Mouse (Mus musculus) frontal cortex, adult 2 months (tissue): Measurements from ENCODE around the gene Mrps27. TPM values are rescaled to one million over a fixed set of nuclear protein-coding genes. Genes with fewer than 3 reads are reported as not detected.

Source experiments
- DNase-seq, 2 experiments: peaks; one replicate each; pipeline ENCODE4 v3.0.0; 2022; ENCODE audit warnings: low spot score in 1 of 2; ENCODE audit errors: extremely low spot score in 1 of 2
- polyA plus RNA-seq: library from polyadenylated mRNA; depleted of rRNA; stranded (reverse); fragments of >200 nt; gene quantifications from 2 replicates; pipeline ENCODE4 v1.2.3, GENCODE M21; 2012

Gene Mrps27
- polyA plus RNA-seq, 1 experiment: 33.5 TPM

DNA sequence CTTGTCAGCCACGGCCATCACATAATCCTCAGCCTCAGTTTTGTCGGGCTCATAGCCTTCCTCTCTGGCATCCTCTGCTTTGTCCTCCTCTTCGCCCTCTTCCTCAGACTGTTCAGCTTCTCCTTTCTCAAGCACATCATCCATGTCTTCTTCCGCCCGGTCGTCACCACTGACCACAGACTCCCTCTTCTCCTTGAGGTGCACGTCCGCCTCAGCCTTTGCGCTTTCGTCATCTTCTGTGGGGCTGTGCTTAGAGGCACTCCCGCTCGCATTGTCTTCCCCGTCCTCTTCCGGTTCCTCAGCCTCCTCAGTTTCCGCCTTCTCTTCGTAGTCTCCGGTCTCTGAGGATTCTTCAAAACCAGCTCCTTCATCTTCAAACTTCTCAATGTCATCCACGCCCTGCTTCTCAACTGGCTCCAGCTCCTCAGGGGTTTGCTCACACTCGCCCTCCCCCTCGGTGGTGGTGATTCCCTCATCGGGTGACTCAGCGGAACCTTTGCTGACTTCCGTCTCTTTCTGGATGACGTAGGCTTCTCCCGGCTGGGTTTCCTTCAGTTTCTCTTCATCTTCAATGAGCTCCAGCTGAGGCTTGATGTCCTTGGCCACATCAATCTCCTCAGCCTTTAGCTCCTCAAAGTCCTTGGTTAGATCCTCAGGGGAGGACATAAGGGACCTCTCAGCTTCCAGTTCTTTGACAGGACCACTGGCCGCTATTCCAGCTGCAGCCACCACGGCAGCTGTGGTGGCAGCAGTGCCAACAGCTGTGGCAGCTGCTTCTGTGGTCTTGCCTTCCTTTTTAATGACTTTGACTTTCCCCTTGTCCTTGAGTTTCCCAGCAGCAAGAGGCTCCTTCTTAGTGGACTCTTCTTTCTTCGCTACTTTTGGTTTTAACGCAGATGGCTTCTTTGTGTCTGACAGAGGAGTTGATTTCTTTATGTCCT is 88.8 kb downstream of the Mrps27 start:
- DNase-seq: peak in 1 of 2 experiments; percentile 57

DNA sequence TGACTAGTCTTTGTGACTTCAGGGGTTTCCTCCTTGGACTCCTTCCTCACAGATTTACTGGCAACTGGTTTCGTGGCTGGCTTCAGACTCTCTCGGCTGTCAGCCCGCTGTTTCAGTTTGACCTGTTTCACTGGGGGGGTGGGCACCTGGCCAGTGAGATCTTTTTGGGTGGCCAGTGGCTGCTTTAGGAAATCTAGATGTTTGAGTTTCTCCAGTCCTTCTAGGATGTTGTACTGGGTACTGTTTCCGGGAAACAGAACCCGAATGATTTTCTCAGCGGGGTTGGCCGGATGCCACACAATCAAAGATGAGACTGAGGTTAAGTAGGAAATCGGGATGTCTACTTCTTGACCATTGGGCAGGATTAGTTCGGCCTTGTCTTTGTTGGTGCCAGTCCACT is 89.9 kb downstream of the Mrps27 start:
- no peak for DNase-seq

DNA sequence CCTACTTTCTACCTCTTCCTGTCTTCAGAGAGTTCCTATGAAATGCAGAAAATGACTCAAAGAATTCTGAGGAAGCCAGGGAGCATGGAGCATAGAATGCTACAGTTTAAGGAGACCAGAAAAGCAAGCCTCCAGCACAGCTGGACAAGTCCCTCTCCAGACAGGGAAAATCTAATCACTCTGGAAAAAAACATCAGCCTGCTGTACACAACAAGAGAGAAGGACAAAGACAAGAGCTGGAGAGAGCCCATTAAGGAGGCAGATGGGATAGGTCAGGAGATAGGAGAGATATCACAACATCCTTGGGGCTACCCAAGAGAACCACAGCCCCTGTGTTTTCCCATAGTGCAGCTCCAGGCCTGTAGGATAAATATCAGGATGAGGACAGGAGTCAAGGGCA is 92.5 kb downstream of the Mrps27 start:
- no peak for DNase-seq

DNA sequence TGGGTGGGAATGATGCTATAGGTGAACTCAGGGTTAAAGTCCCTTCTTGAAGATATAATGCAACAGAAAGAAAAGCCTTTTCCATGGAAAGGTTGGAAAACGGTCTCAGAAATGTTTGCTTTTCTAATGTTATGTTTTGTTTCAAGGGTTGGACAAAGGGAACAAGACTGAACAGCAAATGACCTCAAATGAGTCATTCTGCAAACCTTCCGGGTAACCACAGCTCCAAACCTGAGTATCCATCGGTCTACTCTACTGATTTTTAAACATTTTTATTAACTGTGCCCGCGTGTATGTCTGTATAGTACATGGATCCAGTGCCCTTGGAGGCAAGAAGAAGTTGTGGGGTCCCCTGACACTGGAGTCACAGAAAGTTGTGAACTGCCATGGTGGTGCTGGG is 94.8 kb downstream of the Mrps27 start:
- DNase-seq: no peak

DNA sequence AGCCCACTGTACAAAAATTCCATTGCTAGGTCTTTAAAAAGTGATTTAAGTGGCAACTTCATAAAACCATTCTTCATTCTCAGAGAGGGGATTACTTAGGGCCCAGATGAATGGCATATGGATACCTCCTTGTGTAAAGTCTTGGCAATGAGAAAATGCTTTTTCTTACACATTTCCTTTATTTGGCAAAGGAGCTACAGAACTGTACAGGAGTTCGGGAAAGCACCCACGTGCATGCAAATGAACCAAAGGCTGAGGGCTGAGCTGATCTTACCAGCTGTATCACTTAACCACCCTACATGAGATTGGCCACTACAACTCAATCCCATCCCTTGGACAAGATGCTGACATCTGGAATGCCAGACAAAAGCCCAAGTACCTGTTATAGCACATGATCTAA is 95.6 kb downstream of the Mrps27 start:
- DNase-seq: peak in 1 of 2 experiments; percentile 53

DNA sequence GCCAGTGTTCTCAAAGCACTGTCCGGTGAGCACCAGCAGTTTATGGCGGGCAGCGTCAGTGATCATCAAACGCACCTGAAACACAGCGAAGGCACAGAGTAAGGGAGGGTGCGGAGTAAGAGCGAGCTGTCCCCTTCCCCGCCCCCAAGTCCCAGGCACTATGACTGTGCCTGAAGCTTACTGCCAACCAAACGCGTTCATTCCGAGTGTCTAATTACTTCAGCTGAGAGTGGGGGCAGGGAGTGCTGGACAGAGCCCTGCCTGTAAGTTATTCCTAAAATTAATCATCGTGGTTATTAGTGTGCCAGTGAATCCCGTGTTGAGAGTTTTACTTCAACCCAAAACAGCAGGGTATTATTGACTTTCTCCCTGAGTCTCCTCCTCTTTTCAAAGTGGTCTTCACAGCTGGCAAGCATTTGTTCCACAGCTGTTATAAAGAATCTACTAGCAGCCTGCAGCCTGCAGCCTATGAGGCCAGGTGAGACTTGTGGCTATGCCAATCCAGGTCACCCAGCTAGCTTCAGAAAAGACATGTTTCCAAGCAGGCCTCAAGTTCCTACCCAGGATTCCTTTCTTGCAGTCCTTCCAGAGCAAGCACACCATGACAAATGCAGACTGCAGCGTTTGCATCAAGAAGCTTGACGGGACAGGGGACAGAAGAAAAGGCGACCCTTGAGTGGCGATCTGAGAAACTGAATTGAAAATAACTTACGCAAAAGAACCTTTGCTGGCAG is 97.3 kb downstream of the Mrps27 start:
- no peak for DNase-seq

DNA sequence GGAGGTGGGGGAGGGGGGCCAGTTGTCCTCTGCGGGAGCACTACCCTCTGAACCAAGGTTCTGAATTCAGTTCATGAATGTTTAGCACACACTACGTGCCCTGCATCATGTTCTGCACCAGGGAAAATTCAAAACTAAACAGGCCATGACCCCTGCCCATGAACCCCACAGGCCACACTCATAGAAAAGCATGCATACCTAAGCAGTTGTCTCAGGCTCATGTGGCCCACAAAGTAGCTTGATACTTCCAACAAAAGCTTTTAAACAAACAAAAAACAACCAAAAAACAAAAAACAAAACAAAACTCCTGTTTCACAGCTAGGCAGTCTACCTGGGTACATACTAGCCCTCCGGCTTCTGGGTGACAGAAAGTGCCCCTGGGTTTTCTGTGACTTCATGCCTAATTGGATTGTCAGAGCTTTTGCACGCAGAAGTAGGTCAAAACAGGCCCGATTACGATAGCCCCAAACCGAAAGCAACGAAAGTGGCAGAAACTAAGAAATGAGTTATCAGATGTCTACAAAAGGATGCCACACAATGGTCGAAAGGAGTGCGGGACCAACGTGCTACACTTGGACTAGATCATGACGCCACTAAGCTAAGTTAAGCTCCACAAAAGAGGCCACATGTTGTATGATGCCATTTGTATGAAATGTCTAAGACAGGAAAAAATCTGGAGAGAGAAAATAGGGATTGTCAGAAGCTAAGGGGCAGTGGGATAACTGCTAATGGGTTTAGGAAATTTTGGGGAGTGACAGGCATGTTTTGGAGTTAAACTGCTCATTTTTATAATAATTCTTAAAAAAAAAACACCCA is 98.1 kb downstream of the Mrps27 start:
- no peak for DNase-seq

DNA sequence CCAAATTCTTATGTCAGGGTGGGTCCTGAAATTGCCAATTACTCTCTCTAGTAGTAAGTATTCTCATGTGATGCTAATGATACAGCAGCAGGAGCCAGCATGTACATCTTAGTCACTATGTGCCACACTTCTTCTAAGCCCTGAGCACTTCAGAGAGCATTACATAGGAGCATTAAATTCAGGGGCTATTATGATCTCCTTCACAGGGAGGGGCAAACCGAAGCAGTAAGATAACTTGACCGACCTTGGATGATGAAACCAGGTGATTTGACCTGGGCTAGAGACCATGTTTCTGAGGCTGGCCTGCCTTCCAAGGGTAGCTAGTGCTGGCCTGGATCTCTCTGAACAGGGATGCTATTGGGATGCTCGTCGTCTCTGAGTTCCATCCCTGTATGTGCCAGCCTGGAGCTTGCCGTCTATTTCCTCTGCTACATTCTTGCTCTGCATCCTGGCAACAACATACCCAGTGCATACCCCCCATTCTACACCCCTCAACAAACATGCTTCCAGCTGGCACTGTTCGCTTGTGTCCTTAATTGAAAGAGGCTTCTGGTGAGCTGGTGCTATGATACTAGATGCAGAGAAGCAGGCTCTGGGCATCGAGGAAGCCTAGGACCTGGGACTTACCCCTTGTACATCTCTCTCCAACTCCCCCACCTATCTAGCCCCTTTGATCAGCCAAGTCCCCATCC is 99.0 kb downstream of the Mrps27 start:
- no peak for DNase-seq

DNA sequence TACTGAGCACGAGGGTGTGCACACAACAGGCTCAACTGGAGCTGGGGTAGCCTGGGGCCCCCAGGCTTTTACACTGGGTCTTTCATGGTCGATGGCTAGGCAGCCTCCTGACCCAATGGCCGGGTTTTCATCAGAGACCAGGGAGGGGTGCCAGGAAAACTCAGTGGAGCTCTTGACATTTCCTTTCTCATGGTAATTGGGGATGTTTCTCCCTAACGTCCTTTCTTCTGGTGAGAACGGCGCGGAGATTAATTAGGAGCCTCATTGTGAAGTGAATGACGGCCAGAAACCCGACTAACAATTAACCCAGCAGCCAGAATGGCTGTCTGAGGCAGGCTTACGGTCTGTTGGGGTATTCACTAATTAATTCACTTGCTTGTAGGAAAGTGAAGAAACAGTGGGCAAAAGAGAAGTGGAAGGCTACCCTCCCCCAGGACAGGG is 99.9 kb downstream of the Mrps27 start:
- peak in 1 of 2 experiments; percentile 49 for DNase-seq

DNA sequence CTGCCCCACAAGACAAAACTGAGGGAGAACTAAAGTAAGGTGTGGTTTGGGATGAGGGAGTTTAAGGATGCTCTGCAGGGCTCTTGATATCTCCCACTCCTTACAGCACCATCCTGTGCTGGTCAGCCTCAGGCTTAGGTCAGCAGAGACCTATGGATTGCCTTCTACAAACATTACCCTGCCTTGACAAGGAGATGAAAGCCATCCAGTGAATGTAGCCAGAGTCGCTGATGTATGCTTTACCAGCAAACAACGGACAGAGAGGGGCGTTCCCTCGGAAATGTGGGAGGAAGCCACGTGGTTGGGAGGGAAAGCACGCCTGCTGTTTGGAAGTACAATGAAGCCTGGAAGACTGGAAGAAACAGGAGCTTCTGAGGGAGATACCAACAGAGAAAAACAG is 100.3 kb downstream of the Mrps27 start:
- no peak for DNase-seq

DNA sequence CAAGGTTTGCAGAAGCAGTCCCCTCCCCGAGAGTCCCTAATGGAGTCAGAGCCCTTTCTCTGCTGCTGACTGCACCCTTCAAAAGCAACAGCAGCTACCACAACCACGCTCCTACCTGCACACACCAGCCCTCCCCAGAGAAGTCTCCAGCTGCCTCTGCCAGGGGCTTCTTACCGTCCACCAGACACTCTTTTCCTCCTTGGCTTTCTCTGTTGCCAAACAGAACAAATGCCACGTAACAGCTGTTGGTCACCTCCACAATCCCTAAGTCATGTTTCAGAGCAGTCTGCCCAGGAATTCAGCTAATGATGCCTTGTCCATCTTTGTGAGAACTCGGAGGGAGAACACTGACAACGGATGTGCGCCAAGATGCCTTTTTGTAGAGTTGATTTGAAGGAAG is 102.4 kb downstream of the Mrps27 start:
- no peak for DNase-seq

DNA sequence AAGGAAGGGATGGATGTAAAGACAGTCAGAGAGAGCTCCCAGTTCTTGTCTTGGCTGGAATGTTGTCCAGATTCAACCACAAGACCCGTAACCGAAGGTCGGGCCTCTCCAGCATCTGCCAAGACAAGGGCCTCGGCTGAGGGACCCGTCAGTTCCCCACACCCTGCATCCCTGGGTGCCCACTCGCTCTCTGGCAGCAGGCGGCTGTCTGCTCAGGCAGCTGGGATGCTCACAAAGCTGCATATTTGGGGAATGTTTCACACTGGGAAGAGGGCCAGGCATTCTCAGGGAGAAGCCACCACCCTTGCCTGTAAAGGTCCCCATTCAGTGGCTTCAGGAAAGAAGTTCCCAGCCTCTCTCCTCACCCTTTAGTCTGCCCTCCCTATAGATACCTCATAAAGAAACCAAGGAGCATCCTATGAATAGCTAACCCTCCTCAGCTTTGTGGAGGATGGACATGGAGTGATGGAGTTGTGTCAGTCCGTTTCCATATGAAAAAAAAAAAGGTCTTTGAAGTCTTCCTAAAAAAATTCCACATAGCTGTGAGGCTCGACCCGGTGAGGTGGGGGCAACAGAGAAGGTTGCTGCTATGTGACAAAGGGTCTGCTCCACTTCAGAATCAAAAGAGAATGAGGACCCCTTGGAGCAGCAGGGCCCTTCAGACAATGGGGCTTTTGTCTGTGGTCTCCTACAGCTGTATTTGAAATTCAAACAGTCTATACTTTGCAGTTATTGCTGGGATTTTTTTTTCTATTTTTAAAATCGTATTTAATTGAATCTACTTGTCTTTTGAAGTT is 103.0 kb downstream of the Mrps27 start:
- peak; percentile 52 to 76 for DNase-seq

DNA sequence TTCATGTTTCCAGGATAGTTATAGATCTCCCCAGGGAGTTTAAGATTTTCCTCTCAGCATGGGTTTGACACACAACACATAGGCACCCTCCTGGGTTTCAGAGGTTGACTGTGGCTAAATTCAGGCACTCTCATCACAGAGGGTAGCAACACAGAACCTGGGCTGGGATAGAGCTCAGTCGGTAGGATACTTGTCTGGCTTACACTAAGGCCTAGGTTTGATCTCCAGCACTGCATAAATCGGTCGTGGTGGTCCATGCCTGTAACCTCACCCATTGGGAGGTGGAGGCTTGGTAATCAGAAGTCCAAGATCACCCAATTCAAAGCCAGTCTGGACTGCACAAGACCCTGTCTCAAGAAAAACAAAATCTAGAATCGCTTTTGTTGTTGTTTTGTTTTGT is 103.7 kb downstream of the Mrps27 start:
- no peak for DNase-seq

DNA sequence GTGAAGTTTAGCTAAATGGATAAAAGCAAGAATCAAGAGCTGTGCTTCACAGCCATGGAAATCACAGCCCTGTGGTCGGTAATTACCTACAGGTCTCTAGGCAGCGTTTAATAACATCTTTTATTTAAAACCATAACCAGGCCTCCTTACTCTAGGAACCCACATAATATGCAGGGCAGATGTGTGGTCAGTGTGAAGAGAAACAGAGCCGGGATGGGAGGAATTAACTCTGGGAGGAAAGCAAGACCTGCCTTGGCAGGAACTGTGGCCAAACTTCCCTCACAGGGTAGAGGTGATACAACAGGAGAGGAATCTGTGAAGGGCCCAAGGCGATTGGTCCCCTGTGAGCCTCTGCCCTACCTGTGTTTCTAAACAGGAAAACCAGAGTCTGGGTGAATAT is 105.0 kb downstream of the Mrps27 start:
- DNase-seq: no peak

DNA sequence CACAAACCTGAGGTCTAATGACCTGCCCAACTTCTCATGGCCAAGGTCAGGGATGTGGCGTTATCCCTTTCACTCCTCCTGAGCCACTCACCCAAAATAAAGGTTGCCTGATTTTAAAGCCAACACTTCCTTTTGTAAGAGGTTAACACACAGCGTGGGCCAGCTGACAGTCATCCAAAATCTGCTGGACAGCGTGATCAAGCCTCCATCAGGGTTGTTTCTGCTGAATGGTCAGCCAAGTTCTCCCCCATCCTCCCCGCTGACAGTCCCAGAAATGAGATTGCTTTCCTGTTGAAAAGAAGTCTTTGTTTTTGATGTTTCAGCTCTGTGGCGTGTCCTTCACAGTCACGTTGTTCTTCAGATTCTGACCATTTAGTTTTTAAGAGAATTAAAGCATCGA is 106.2 kb downstream of the Mrps27 start:
- DNase-seq: no peak

DNA sequence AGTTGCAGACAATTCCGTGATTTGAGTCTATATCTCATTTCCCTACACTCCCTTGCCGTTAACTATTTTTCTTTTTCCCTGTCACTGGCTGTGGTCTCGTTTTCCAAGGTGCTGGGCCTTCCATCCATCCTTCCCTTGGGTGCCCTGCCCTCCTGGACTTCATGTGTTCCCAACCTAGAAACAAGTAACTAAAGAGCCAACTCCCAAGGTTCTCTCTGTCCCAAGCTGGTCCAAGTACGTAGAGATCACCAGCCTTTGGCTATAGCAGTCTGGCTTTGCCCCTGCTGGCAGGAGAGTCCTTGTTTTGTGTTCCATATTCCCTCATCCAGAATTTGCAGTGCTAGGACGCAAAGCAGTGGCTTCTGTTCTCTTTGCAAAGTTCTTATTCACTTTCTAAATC is 106.7 kb downstream of the Mrps27 start:
- DNase-seq: no peak

DNA sequence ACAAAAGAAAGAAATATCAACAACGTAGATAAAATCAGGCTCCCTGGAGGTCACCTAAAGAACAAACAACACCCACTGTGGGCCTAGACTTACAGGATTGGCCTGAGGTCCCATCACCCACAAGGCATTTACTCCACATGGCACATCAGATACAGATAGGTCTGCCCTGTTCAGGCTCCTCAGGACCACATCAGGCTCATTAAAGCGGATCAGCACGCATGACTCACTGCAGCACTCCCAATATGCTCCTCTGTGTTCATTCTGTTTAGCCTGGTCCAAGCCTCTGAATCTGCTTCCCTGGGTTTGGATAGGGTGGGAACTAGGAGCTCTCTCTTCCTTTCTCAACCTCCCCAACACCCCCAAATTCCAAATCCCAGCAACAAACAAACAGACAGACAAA is 107.9 kb downstream of the Mrps27 start:
- DNase-seq: no peak

DNA sequence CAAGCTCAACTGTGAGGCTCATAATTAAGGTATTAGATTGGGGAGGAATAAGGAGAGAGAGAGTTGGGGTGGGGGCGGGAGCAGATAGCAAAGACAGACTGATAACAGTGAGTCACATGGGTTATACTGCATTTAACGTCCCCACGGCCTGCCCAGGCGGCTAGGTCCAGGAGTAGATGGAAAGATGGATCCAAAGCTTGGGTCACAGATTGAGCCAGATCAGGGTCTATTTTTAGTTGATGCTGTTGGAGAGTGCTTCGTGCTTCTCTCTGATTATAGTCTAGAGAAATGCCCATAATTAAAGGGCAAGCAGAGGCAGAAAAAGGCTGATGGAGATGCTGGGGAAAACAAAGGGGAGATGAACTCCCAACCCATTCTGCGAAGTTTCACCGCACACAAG is 110.4 kb downstream of the Mrps27 start:
- no peak for DNase-seq

DNA sequence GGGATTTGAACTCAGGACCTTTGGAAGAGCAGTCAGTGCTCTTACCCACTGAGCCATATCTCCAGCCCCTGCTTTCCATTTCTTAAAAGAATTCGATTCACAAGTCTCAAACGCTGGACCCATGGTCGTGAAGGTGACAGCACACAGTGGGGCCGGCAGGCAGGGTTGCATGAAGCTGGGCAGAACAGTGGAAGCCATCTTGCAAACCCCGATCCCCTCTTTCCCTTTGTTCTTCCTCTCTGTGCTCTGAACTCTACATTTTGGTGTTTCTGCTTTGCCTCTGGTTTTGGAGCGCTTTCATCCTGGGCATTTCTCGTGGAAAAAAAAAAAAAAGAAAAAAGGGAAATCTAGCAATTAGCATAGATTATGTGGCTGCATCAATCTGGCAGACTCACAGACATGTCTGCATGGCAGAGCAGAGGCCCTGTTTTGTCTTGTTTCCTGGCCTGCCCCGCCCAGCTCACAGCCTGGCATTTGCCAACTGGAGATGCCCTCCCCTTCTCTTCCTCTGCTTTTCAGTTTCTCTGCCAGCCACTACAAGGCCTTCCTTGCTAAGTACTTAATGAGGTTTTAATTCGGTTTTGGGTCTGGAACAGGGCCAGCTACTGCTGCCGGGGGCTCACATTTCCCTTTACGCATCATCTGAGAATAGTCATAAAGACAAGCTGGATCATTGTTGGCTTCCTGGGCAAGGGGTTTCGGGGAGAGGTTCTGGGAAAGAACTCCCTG is 114.2 kb downstream of the Mrps27 start:
- peak in 1 of 2 experiments; percentile 59 for DNase-seq
